Mouse (Mus musculus) midbrain, embryonic 10.5 days (tissue): ENCODE measurements at regions not wholly inside any gene's neighbourhood (a gene's known extent, or its start where the extent isn't known, plus 50 kb on each side); places are given as distances from the start of the nearest gene placed in this dataset.
A peak's percentile ranks its signal among the peaks of the same experiment; 100 is the strongest.

Experiments used
- DNase-seq: peaks from one replicate; pipeline ENCODE4 v3.0.0-alpha.2; 2017; ENCODE audit warnings: low spot score
- H3K27ac ChIP-seq: fragments of 300-500 bp; sonication (generic); replicated peaks from 2 replicates; pipeline ENCODE4 v1.5.1; 2016; ENCODE audit warnings: mild to moderate bottlenecking
- H3K27me3 ChIP-seq: fragments of 300-500 bp; sonication (generic); 2 replicates; pipeline ENCODE4 v1.6.1; 2016; ENCODE audit warnings: low read depth, mild to moderate bottlenecking; ENCODE audit not compliant: poor library complexity, severe bottlenecking
- H3K36me3 ChIP-seq: fragments of 300-500 bp; sonication (generic); 2 replicates; pipeline ENCODE4 v1.6.1; 2016; ENCODE audit warnings: mild to moderate bottlenecking, moderate library complexity
- H3K4me1 ChIP-seq: fragments of 300-500 bp; sonication (generic); 2 replicates; pipeline ENCODE4 v1.6.1; 2016
- H3K4me3 ChIP-seq: fragments of 300-500 bp; sonication (generic); 2 replicates; pipeline ENCODE4 v1.5.1; 2016; ENCODE audit warnings: mild to moderate bottlenecking, moderate library complexity
- H3K9me3 ChIP-seq: fragments of 300-500 bp; sonication (generic); replicated peaks from 2 replicates; pipeline ENCODE4 v1.6.1; 2016; ENCODE audit warnings: mild to moderate bottlenecking
- whole genome bisulfite sequencing: fragments of 180-500 bp; shearing (Covaris S2); methylation state at CpG from one replicate; pipeline ENCODE4 v1.1.7; 2016; 5-methylcytosine and 5-hydroxymethylcytosine counted together

GRCm38 (mm10) chr10:72762964-72763363, 108.3 kb downstream of the Zwint start:
- WGBS: 53% methylated on average over 6 of the region's 6 CpGs

GRCm38 (mm10) chr10:72778356-72778755, 123.7 kb downstream of the Zwint start:
- no peaks in the 10 kb centered on the region for H3K36me3 ChIP-seq
- H3K27ac ChIP-seq: no peak overlapping the region
- H3K9me3 ChIP-seq: no peaks in the 10 kb centered on the region
- DNase-seq: no peak
- H3K4me1 ChIP-seq: no peaks in the 10 kb centered on the region
- 63% methylated on average over 3 of the region's 3 CpGs for WGBS
- no peaks in the 10 kb centered on the region for H3K27me3 ChIP-seq
- H3K4me3 ChIP-seq: no peak overlapping the region

More at GRCm38 (mm10) chr10:72762964-72763363, 108.3 kb downstream of the Zwint start:
- H3K27me3 ChIP-seq: no peaks in the 10 kb centered on the region
- no peak overlapping the region for H3K27ac ChIP-seq
- H3K36me3 ChIP-seq: no peaks in the 10 kb centered on the region
- H3K9me3 ChIP-seq: no peaks in the 10 kb centered on the region
- H3K4me1 ChIP-seq: peaks cover 19% of the 10 kb centered on the region
- peak; percentile 13 for DNase-seq
- no peak overlapping the region for H3K4me3 ChIP-seq

- Histone ChIP-seq H3K27ac (no peak overlapping the region), H3K27me3 (no peaks in the 10 kb centered on the region), H3K4me3 (no peak overlapping the region), H3K9me3 (no peaks in the 10 kb centered on the region), H3K36me3 (no peaks in the 10 kb centered on the region), H3K4me1 (no peaks in the 10 kb centered on the region)
- WGBS: 92% methylated on average over 8 of the region's 8 CpGs
- no peak for DNase-seq
Observed at GRCm38 (mm10) chr10:72811614-72812013, 157.0 kb downstream of the Zwint start.

GRCm38 (mm10) chr10:72847358-72848082, 192.9 kb downstream of the Zwint start:
- H3K9me3 ChIP-seq: no peaks in the 10 kb centered on the region
- no peaks in the 10 kb centered on the region for H3K4me1 ChIP-seq
- no peak overlapping the region for H3K27ac ChIP-seq
- no peak overlapping the region for H3K4me3 ChIP-seq
- 73% methylated on average over 1 of the region's 1 CpGs for WGBS
- H3K36me3 ChIP-seq: no peaks in the 10 kb centered on the region
- no peaks in the 10 kb centered on the region for H3K27me3 ChIP-seq
- no peak for DNase-seq

- Histone ChIP-seq H3K27me3 (no peaks in the 10 kb centered on the region), H3K4me3 (no peak overlapping the region), H3K9me3 (no peaks in the 10 kb centered on the region), H3K27ac (no peak overlapping the region), H3K36me3 (no peaks in the 10 kb centered on the region), H3K4me1 (no peaks in the 10 kb centered on the region)
- no peak for DNase-seq
- 58% methylated on average over 1 of the region's 1 CpGs for WGBS
Observed at GRCm38 (mm10) chr10:72867956-72868355, 213.3 kb downstream of the Zwint start.
